Mouse (Mus musculus) neural tube, embryonic 12.5 days (tissue): ENCODE results near the gene Usp43. TPM values are rescaled to one million over a fixed set of nuclear protein-coding genes. Genes with fewer than 3 reads are reported as not detected.

Source experiments
- polyA plus RNA-seq: library from polyadenylated mRNA; unstranded; fragments of >200 nt; fragmentation: Nextera tagmentation; extraction: Ambion mirVana; gene quantifications from 2 replicates; pipeline ENCODE4 v1.2.1, GENCODE M21; 2016

The Usp43 gene
- polyA plus RNA-seq, 1 experiment from 2014 or later = 0.72 TPM

Other genes starting within 250 kb of the Usp43 start
- gene Rcvrn, start 226.8 kb downstream of the Usp43 start, polyA plus RNA-seq = not detected in 2 replicates
- 0.04 TPM in 1 of 2 replicates, not detected in the other for gene Glp2r, start 151.0 kb downstream of the Usp43 start, polyA plus RNA-seq
- gene Gsg1l2, start 147.5 kb downstream of the Usp43 start, polyA plus RNA-seq = not detected in 2 replicates
- gene Dhrs7c, start 124.0 kb downstream of the Usp43 start, polyA plus RNA-seq = 0.34 and 0.75 TPM in 2 replicates
- gene Cfap52, start 43.5 kb upstream of the Usp43 start, polyA plus RNA-seq = 0.81 and 0.86 TPM in 2 replicates
- gene Stx8, start 44.0 kb upstream of the Usp43 start, polyA plus RNA-seq = 68.0 and 69.0 TPM in 2 replicates